Mouse (Mus musculus) bone marrow macrophage, adult 2 months (primary cell): Measurements from ENCODE around the gene Clpsl2. TPM values are rescaled to one million over a fixed set of nuclear protein-coding genes. Genes with fewer than 3 reads are reported as not detected.

Source experiments
- H3K27ac ChIP-seq: 2 replicates; pipeline ENCODE4 v1.5.1; 2012; ENCODE audit warnings: low read depth, low read length; ENCODE audit not compliant: insufficient read depth
- H3K4me1 ChIP-seq: 2 replicates; pipeline ENCODE4 v1.6.1; 2012; ENCODE audit warnings: low read length; ENCODE audit not compliant: control insufficient read depth, insufficient read depth
- H3K4me3 ChIP-seq: 2 replicates; pipeline ENCODE4 v1.5.1; 2012; ENCODE audit warnings: mild to moderate bottlenecking, low read length, moderate library complexity; ENCODE audit not compliant: insufficient read depth
- CTCF ChIP-seq: IDR thresholded peaks from 2 replicates; pipeline ENCODE4 v1.5.1; 2012; ENCODE audit warnings: low read depth, mild to moderate bottlenecking, low read length, moderate library complexity
- POLR2A ChIP-seq: IDR thresholded peaks from 2 replicates; pipeline ENCODE4 v1.6.1; 2012; ENCODE audit warnings: mild to moderate bottlenecking, low read depth, low read length, borderline replicate concordance
- polyA plus RNA-seq: library from polyadenylated mRNA; stranded (reverse); fragments of >200 nt; gene quantifications from 2 replicates; pipeline ENCODE4 v1.2.4, GENCODE M21; 2012; ENCODE audit not compliant: missing spikeins, insufficient read depth, insufficient read length

Gene Clpsl2
- polyA plus RNA-seq, 1 experiment: not detected

DNA sequence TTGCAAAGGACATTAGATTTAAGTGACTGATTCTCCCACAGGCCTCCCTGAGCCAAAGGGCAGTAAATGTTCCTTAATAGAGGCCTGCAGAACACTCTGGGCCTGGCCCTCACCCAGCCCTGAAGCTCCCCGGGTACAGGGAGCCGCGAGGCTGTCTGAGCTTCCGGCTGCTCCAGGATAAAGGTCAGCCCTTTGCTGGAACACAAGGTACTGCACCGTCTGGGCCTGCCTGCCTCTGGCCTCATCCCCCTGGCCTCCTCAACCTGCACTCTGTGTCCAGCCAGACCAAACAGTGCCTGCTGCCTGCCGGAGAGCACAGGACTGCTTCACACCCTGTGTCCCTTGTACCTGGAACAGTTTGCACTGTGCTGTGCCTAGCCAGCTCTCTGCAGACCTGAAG lies 36.5 kb upstream of the Clpsl2 start:
- peaks cover 37% of the 10 kb centered on the region for H3K4me1 ChIP-seq
- no peak overlapping the region for H3K4me3 ChIP-seq
- TF ChIP-seq POLR2A: no peak
- TF ChIP-seq CTCF: no peak
- no peak overlapping the region for H3K27ac ChIP-seq

DNA sequence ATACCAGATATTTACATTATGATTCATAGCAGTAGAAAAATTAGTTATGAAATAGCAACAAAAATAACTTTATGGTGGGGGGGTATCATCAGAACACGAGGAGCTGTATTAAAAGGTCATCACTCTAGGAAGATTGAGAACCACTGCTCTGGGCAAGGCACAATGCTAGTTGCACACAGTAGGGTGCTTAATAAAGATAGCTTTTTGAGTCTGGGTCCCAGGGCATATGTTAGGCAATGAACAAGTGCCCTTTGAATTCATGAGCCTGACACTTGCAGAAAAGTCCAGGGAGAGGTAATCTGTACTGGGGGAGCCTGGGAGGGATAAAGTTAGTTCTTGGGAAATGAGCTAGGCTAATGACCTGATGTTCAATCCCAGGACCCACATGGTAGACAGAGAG lies 35.9 kb upstream of the Clpsl2 start:
- Histone ChIP-seq H3K27ac (peak overlapping the region; percentile 83), H3K4me1 (peaks cover 38% of the 10 kb centered on the region), H3K4me3 (no peak overlapping the region)
- no peak for TF ChIP-seq CTCF
- TF ChIP-seq POLR2A: no peak

DNA sequence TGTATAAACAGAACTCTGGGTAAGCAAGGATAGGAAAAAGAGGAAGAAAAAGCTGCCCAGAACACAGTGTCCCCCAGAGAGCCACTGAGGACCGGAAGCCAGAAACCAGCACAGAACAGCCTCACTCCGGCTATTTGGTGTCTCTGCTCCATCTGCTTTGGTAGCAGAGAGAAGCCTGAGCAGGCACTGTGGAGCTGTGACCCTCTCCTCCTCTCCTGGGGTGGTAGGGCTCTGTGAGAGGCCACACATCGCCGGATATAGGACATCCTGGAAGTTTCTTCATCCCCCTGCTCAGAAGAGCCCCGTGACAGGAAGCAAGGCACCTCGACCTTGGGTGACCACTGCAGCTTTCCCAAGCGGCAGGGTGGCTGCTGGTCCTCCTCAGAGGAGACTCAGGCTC lies 35.4 kb upstream of the Clpsl2 start:
- peaks cover 38% of the 10 kb centered on the region for H3K4me1 ChIP-seq
- no peak for TF ChIP-seq CTCF
- TF ChIP-seq POLR2A: no peak
- H3K27ac ChIP-seq: peak overlapping the region; percentile 83
- peak overlapping the region; percentile 24; the same call in 1 of the 2 replicates for H3K4me3 ChIP-seq

DNA sequence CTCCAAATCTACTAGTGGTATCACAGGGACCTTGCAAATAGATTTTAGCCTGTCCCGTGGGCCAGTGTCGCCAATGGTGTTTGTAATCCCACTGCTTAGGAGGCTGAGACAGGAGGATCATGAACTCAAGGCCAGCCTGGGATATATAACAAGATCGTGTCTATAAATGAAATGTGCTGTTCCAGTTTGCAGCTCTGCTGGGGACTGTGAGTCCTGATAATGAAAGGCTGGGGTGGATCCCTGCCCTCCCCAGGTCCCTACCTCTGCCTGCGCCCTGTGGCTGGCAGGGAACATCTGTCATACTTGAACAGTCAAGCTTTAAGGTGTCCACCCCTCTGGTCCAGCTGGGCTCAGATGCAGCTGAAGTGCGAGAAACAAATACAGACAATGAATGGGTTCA lies 34.7 kb upstream of the Clpsl2 start:
- TF ChIP-seq POLR2A (no peak), CTCF (no peak)
- no peak overlapping the region for H3K27ac ChIP-seq
- peaks cover 38% of the 10 kb centered on the region for H3K4me1 ChIP-seq
- H3K4me3 ChIP-seq: no peak overlapping the region

DNA sequence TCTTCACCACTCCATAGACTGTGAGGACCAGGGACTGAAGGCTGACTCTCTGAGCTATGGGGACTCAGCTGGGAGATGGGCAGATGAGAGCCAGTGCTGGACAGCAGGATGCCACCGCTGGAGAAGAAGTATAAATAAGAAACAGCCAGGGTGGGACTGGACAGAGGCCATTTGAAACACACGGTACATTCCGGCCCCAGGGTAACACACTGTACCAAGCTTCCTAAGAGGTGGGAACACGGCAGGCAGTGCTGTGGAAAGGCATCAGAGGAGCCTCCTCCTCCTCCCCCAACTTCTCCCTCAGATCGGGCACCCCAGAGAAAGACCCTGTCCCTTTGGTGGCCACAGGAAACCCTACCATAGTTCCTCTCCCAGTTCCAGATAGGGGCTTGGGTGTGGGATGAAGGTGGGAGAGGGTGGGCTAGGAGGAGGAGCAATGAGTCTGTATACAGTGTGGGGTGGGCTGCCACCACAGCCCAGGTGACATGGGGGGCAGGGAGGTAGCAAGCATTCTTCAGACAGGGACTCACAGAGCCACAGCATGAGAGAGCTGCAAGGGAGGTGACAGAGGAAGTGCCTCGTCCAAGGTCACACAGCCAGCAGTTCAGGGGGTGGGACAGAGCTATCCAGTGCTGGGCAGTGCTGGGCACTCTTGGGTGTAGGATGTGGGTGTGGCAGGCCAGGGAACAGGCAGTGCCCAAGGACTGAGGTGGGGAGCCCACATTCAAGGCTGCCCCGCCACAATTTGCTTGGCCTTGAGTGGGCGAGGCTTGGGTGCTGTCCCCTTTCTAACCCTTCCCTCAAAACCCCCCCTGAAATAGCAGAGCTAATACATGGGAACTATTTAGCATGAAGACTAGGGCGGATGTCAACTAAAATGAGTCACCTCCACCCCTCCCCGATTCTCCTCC lies 33.5 kb upstream of the Clpsl2 start:
- TF ChIP-seq CTCF: no peak
- TF ChIP-seq POLR2A: no peak
- no peak overlapping the region for H3K27ac ChIP-seq
- H3K4me1 ChIP-seq: peaks cover 37% of the 10 kb centered on the region
- no peak overlapping the region for H3K4me3 ChIP-seq

DNA sequence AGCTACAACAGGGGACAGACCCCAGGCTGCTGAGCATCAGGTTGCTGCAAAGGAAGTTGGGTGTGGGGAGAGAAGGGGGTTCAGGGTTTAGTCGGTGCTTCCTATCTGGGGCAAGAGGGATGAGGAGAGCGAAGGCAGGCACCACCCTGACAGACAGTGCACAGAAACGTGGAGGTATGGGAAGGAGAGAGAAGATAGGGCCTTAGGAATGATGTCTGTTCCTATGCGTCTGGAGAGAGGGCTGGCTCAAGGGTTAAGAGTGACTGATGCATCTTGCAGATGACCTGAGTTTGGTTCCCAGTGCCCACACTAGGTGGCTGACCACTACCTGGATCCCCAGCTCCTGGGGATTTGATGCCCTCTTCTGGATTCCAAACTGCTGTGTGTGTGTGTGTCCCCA lies 32.3 kb upstream of the Clpsl2 start:
- H3K27ac ChIP-seq: no peak overlapping the region
- peaks cover 33% of the 10 kb centered on the region for H3K4me1 ChIP-seq
- no peak for TF ChIP-seq POLR2A
- TF ChIP-seq CTCF: no peak
- H3K4me3 ChIP-seq: no peak overlapping the region

DNA sequence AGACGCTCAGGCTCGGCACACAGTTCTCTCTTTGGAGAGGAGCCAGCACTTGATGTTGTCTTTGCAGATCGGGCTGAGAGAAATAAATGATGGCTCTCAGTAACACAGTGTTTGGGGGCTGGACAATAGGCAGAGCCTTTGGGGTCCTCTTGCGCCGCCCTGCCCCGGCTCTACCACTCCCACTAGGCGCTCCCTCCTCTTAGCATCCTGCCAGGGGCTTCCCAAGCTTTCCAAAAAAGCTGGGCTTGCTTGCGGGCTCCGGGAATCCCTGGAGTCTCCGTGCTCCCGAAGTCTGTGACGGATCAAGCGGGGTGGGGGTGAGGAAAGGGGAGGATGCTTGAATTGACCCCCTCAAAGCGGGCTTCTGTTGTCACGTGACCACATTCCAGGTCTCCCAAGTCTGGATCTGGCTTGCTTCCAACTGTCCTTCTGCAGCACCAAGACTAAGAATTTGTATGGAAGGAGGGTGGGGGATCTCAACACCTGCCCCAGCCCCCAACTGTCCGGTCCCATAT lies 31.7 kb upstream of the Clpsl2 start, which contains the start of gene Fkbp5:
Gene Fkbp5, minus strand, starts transcription at position 87 of the 515 bp plus-strand sequence.
- H3K4me1 ChIP-seq: peaks cover 30% of the 10 kb centered on the region
- no peak within 1 kb of the TSS for H3K27ac ChIP-seq
- H3K4me3 ChIP-seq: peak within 1 kb of the TSS; percentile 56
- TF ChIP-seq POLR2A (no peak), CTCF (no peak)

DNA sequence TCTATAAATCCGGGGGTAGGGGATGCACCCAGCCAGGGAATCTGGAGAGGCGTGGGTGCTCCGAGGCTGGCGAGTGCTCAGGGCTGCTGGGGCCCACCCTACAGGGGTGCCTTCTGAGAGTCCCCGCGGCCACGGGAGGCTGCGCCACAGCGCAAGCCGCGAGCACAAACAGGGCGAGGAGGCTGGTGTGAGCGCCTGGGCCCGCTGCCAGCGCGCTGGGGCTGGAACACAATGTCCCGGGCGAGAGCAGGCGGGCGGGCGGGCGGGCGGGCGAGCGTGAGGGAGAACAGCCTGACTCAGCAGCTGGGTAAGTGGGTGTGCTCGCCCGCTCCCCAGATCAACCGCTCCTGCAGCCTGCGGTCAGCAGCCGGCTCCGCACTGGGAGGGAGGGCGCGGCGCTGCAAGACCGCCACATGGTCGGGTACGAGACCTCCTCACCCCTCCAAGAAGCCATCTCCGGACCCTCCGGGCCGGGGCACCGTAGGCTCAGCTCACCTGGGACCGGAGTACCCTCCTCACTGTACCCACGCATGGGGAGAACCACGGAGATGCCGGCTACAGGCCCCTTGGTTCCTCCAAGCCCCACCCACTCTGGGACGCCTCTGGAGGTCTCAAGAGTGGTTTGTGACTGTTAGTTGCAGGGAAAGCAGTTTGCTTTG lies 31.1 kb upstream of the Clpsl2 start:
- TF ChIP-seq POLR2A: no peak
- TF ChIP-seq CTCF: no peak
- Histone ChIP-seq H3K27ac (no peak overlapping the region), H3K4me3 (peak overlapping the region; percentile 56), H3K4me1 (peaks cover 28% of the 10 kb centered on the region)

DNA sequence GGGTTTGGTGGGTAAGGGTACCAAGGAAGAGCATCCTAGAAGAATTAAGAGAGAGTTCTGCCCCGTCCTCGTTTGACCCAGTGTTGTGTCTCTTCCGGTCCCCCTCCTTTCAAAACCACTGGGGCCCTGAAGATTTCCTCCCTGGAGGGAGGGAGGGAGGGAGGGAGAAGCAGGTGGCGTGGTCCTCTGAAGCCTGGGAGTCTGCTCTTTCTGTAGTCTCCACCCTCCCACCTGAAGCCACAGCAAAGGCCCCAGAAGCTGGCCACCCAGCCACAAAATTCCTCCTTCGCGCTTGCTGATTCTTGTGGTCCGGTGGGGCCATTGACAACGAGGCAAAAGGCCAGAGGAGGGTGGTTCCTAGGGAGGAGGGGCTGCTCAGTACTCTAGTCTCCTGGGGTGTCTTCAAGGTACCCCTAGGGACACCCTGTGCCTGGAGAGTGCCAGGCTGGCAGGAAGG lies 30.6 kb upstream of the Clpsl2 start:
- no peak overlapping the region for H3K27ac ChIP-seq

More for the DNA sequence above, 30.6 kb upstream of the Clpsl2 start:
- peaks cover 22% of the 10 kb centered on the region for H3K4me1 ChIP-seq
- TF ChIP-seq CTCF (no peak), POLR2A (no peak)
- H3K4me3 ChIP-seq: peak overlapping the region; percentile 56
